Mouse (Mus musculus) neural tube, embryonic 14.5 days (tissue): ENCODE results near the gene Olfr1393. TPM values are rescaled to one million over a fixed set of nuclear protein-coding genes. Genes with fewer than 3 reads are reported as not detected.

Source experiments
- ATAC-seq: fragments of 200-750 bp; cut with Nextera tagmentation; 2 replicates; pipeline ENCODE4 v1.8.0; 2017; ENCODE audit warnings: low read depth, mild to moderate bottlenecking, moderate TSS enrichment, moderate library complexity
- H3K27ac ChIP-seq: fragments of 300-500 bp; sonication (generic); 2 replicates; pipeline ENCODE4 v1.5.1; 2014; ENCODE audit warnings: low read depth, mild to moderate bottlenecking, control low read depth, low read length, moderate library complexity, mixed read lengths
- H3K27me3 ChIP-seq: fragments of 300-500 bp; sonication (generic); 2 replicates; pipeline ENCODE4 v1.6.1; 2014; ENCODE audit warnings: low read length; ENCODE audit not compliant: control insufficient read depth, insufficient read depth
- H3K36me3 ChIP-seq: fragments of 300-500 bp; sonication (generic); 2 replicates; pipeline ENCODE4 v1.6.1; 2014; ENCODE audit warnings: low read length, mixed read lengths; ENCODE audit not compliant: control insufficient read depth, insufficient read depth
- H3K4me1 ChIP-seq: fragments of 300-500 bp; sonication (generic); 2 replicates; pipeline ENCODE4 v1.6.1; 2014; ENCODE audit warnings: low read length; ENCODE audit not compliant: control insufficient read depth, insufficient read depth
- H3K4me2 ChIP-seq: fragments of 300-500 bp; sonication (generic); 2 replicates; pipeline ENCODE4 v1.6.1; 2014; ENCODE audit warnings: mild to moderate bottlenecking, low read depth, low read length, control low read depth
- H3K4me3 ChIP-seq: fragments of 300-500 bp; sonication (generic); 2 replicates; pipeline ENCODE4 v1.5.1; 2014; ENCODE audit warnings: low read depth, low read length, control low read depth, mixed read lengths
- H3K9ac ChIP-seq: fragments of 300-500 bp; sonication (generic); replicated peaks from 2 replicates; pipeline ENCODE4 v1.6.1; 2014; ENCODE audit warnings: low read depth, mild to moderate bottlenecking, control low read depth, low read length, mixed read lengths
- H3K9me3 ChIP-seq: fragments of 300-500 bp; sonication (generic); 2 replicates; pipeline ENCODE4 v1.6.1; 2016; ENCODE audit warnings: low read length; ENCODE audit not compliant: control insufficient read depth
- WGBS: fragments of 180-500 bp; shearing (Covaris S2); extraction: QIAGEN DNeasy Blood & Tissue Kit; methylation state at CpG from one replicate; pipeline ENCODE4 v1.1.7; 2014; 5-methylcytosine and 5-hydroxymethylcytosine counted together
- polyA plus RNA-seq: library from polyadenylated mRNA; unstranded; fragments of >200 nt; fragmentation: Nextera tagmentation; extraction: Ambion mirVana; gene quantifications from 2 replicates; pipeline ENCODE4 v1.2.1, GENCODE M21; 2014

The Olfr1393 gene
- polyA plus RNA-seq, 1 experiment from 2014 or later, result not detected

- Histone ChIP-seq H3K4me3 (peak overlapping the region; percentile 53), H3K4me2 (peak overlapping the region; percentile 81), H3K9me3 (no peaks in the 10 kb centered on the region), H3K36me3 (no peaks in the 10 kb centered on the region), H3K4me1 (peaks cover 16% of the 10 kb centered on the region; the same call in 1 of the 2 replicates), H3K9ac (peak overlapping the region; percentile 65), H3K27me3 (no peaks in the 10 kb centered on the region), H3K27ac (peak overlapping the region; percentile 69)
- WGBS, result 37% methylated on average over 10 of the region's 10 CpGs
- ATAC-seq, result no peak; the same call in 1 of the 2 replicates
These were observed 28.2 kb upstream of the Olfr1393 start for GRCm38 (mm10) chr11:49249811-49250421.

GRCm38 (mm10) chr11:49250422-49251379 lies 27.4 kb upstream of the Olfr1393 start:
- peak; percentile 93 for ATAC-seq
- H3K27me3 ChIP-seq, result no peaks in the 10 kb centered on the region
- WGBS, result 1% methylated on average over 45 of the region's 45 CpGs
- no peaks in the 10 kb centered on the region for H3K36me3 ChIP-seq
- peak overlapping the region; percentile 53 for H3K4me3 ChIP-seq
- H3K4me1 ChIP-seq, result peaks cover 14% of the 10 kb centered on the region; the same call in 1 of the 2 replicates
- H3K27ac ChIP-seq, result peak overlapping the region; percentile 69
- peak overlapping the region; percentile 81 for H3K4me2 ChIP-seq
- no peaks in the 10 kb centered on the region for H3K9me3 ChIP-seq
- H3K9ac ChIP-seq, result peak overlapping the region; percentile 65

- Histone ChIP-seq H3K4me3 (peak overlapping the region; percentile 53; the same call in 1 of the 2 replicates), H3K36me3 (no peaks in the 10 kb centered on the region), H3K27ac (no peak overlapping the region), H3K9ac (no peak overlapping the region), H3K4me1 (peaks cover 14% of the 10 kb centered on the region; the same call in 1 of the 2 replicates), H3K27me3 (no peaks in the 10 kb centered on the region), H3K9me3 (no peaks in the 10 kb centered on the region), H3K4me2 (peak overlapping the region; percentile 81)
- ATAC-seq, result no peak
- 67% methylated on average over 7 of the region's 7 CpGs for WGBS
These were observed 26.7 kb upstream of the Olfr1393 start for GRCm38 (mm10) chr11:49251380-49251761.

- no peaks in the 10 kb centered on the region for H3K36me3 ChIP-seq
- no peak for ATAC-seq
- no peaks in the 10 kb centered on the region for H3K9me3 ChIP-seq
- H3K27me3 ChIP-seq, result no peaks in the 10 kb centered on the region
- 92% methylated on average over 5 of the region's 5 CpGs for WGBS
- H3K4me2 ChIP-seq, result no peak overlapping the region
- H3K27ac ChIP-seq, result no peak overlapping the region
- no peak overlapping the region for H3K9ac ChIP-seq
- peaks cover 14% of the 10 kb centered on the region; the same call in 1 of the 2 replicates for H3K4me1 ChIP-seq
- no peak overlapping the region for H3K4me3 ChIP-seq
These were observed 26.1 kb upstream of the Olfr1393 start for GRCm38 (mm10) chr11:49252048-49252447.

- H3K27me3 ChIP-seq, result no peaks in the 10 kb centered on the region
- no peak overlapping the region for H3K9ac ChIP-seq
- no peak for ATAC-seq
- H3K4me1 ChIP-seq, result peaks cover 14% of the 10 kb centered on the region; the same call in 1 of the 2 replicates
- H3K4me2 ChIP-seq, result no peak overlapping the region
- no peak overlapping the region for H3K27ac ChIP-seq
- no peaks in the 10 kb centered on the region for H3K9me3 ChIP-seq
- no peaks in the 10 kb centered on the region for H3K36me3 ChIP-seq
- WGBS, result 92% methylated on average over 6 of the region's 6 CpGs
- H3K4me3 ChIP-seq, result no peak overlapping the region
These were observed 25.1 kb upstream of the Olfr1393 start for GRCm38 (mm10) chr11:49253035-49253434.

GRCm38 (mm10) chr11:49259296-49259695 lies 18.8 kb upstream of the Olfr1393 start:
- Histone ChIP-seq H3K4me2 (no peak overlapping the region), H3K27me3 (no peaks in the 10 kb centered on the region), H3K4me1 (no peaks in the 10 kb centered on the region), H3K27ac (no peak overlapping the region), H3K4me3 (no peak overlapping the region), H3K36me3 (no peaks in the 10 kb centered on the region; the same call in 1 of the 2 replicates), H3K9ac (no peak overlapping the region), H3K9me3 (no peaks in the 10 kb centered on the region)
- WGBS, result 95% methylated on average over 2 of the region's 2 CpGs
- no peak for ATAC-seq

- ATAC-seq, result no peak
- H3K4me2 ChIP-seq, result no peak overlapping the region
- 97% methylated on average over 1 of the region's 1 CpGs for WGBS
These were observed 18.3 kb upstream of the Olfr1393 start for GRCm38 (mm10) chr11:49259829-49260228.

GRCm38 (mm10) chr11:49260598-49261312 lies 17.3 kb upstream of the Olfr1393 start:
- no peak; the same call in 1 of the 2 replicates for ATAC-seq
- Histone ChIP-seq H3K9me3 (no peaks in the 10 kb centered on the region), H3K4me2 (no peak overlapping the region), H3K4me3 (no peak overlapping the region), H3K27ac (no peak overlapping the region), H3K4me1 (no peaks in the 10 kb centered on the region), H3K27me3 (no peaks in the 10 kb centered on the region), H3K9ac (no peak overlapping the region), H3K36me3 (no peaks in the 10 kb centered on the region; the same call in 1 of the 2 replicates)
- WGBS, result 95% methylated on average over 21 of the region's 21 CpGs

More at GRCm38 (mm10) chr11:49259829-49260228, 18.3 kb upstream of the Olfr1393 start:
- H3K4me1 ChIP-seq, result no peaks in the 10 kb centered on the region
- no peak overlapping the region for H3K9ac ChIP-seq
- no peaks in the 10 kb centered on the region for H3K9me3 ChIP-seq
- H3K36me3 ChIP-seq, result no peaks in the 10 kb centered on the region; the same call in 1 of the 2 replicates
- H3K27me3 ChIP-seq, result no peaks in the 10 kb centered on the region
- H3K4me3 ChIP-seq, result no peak overlapping the region
- no peak overlapping the region for H3K27ac ChIP-seq
